In genomic region chr8:84220105-84220504, GRCm38 (mm10) we compare ENCODE assay signal across 21 mouse cellular contexts. TPM values are rescaled to one million over a fixed set of nuclear protein-coding genes. Genes with fewer than 3 reads are reported as not detected.
DNase-seq lines count a peak whose midpoint lies in the region; ATAC-seq and TF ChIP-seq lines count a peak whose summit lies in the region.
"Had no signal": no experiment of that assay in that cellular context is flagged by ENCODE, and none has a peak within 500 bp of the region (broad histone marks: within the 10 kb centered on the region; RNA-seq: fewer than 3 reads in every experiment).

No protein-coding gene starts in this region.

- H3K4me2 ChIP-seq in lung, postnatal 0 days (replicated peaks; ENCODE audit: low read depth, low read length), result no peak overlapping the region
- H3K4me2 ChIP-seq: forebrain, embryonic 12.5 days; hindbrain, embryonic 15.5 days; limb, embryonic 12.5 days; lung, embryonic 15.5 days had no signal

- TF ChIP-seq POLR2A in lung, adult 2 months (IDR thresholded peaks at IDR 0.05; ENCODE audit: borderline replicate concordance, extremely low read depth, low read depth, low read length), result no peak

- no peak for TF ChIP-seq EP300 in lung, postnatal 0 days (IDR thresholded peaks at IDR 0.05)

- no peak overlapping the region for H3K9ac ChIP-seq in lung, postnatal 0 days (replicated peaks; ENCODE audit: low read depth)
- H3K9ac ChIP-seq: forebrain, embryonic 12.5 days; hindbrain, embryonic 15.5 days; limb, embryonic 12.5 days; lung, embryonic 15.5 days had no signal

- peak; percentile 96 for DNase-seq in heart, adult 11 months
- DNase-seq in heart, postnatal 10 days, result no peak
- no peak for DNase-seq in lung, postnatal 0 days (ENCODE audit: low spot score)
- no peak for DNase-seq in lung, adult 2 months
- DNase-seq in adrenal gland, adult 2 months, result no peak
- no peak for DNase-seq in cerebellum, adult 11 months
- DNase-seq in gastrocnemius, postnatal 4 days (ENCODE audit: low spot score in 2 of 2), result no peak
- DNase-seq: adrenal gland, postnatal 25 days; cerebellum, postnatal 14 days; right cerebral cortex, postnatal 25 days; thymus, postnatal 25 days had no signal

- H3K36me3 ChIP-seq in lung, postnatal 0 days (ENCODE audit: insufficient read depth, low read length), result peaks cover 48% of the 10 kb centered on the region

- TF ChIP-seq CTCF in lung, postnatal 0 days (IDR thresholded peaks at IDR 0.05), result no peak
- no peak for TF ChIP-seq CTCF in lung, adult 2 months (IDR thresholded peaks at IDR 0.05; ENCODE audit: insufficient read depth, low read length)

- 73% methylated on average over 7 of the region's 7 CpGs for WGBS in lung, postnatal 0 days
- 55% methylated on average over 7 of the region's 7 CpGs for WGBS in lung, adult 2 months

- intact Hi-C loops in heart, postnatal 10 days (cut with DNase I), result no loop called here

- H3K4me3 ChIP-seq in lung, postnatal 0 days (ENCODE audit: low read depth, low read length), result no peak overlapping the region
- H3K4me3 ChIP-seq in lung, adult 2 months (replicated peaks; ENCODE audit: extremely low read depth, low read depth, low read length), result no peak overlapping the region
- H3K4me3 ChIP-seq: forebrain, embryonic 12.5 days; heart, adult 2 months; hindbrain, embryonic 15.5 days; limb, embryonic 12.5 days; lung, embryonic 15.5 days had no signal

- no peaks in the 10 kb centered on the region for H3K9me3 ChIP-seq in lung, postnatal 0 days (ENCODE audit: low read length)
- H3K9me3 ChIP-seq: forebrain, embryonic 12.5 days; hindbrain, embryonic 15.5 days; limb, embryonic 12.5 days; lung, embryonic 15.5 days had no signal

- H3K27me3 ChIP-seq in lung, postnatal 0 days (replicated peaks; ENCODE audit: insufficient read depth, low read length), result no peaks in the 10 kb centered on the region
- H3K27me3 ChIP-seq: forebrain, embryonic 12.5 days; hindbrain, embryonic 15.5 days; limb, embryonic 12.5 days; lung, embryonic 15.5 days; Patski had no signal

- no peaks in the 10 kb centered on the region for H3K4me1 ChIP-seq in lung, postnatal 0 days (ENCODE audit: insufficient read depth, low read depth, low read length)
- H3K4me1 ChIP-seq in lung, adult 2 months (ENCODE audit: control insufficient read depth, insufficient read depth, low read length), result no peaks in the 10 kb centered on the region
- H3K4me1 ChIP-seq: forebrain, embryonic 12.5 days; hindbrain, embryonic 15.5 days; limb, embryonic 12.5 days; lung, embryonic 15.5 days had no signal

- no peak overlapping the region for H3K27ac ChIP-seq in lung, postnatal 0 days (ENCODE audit: low read length)
- H3K27ac ChIP-seq: forebrain, embryonic 12.5 days; heart, adult 2 months; hindbrain, embryonic 15.5 days; kidney, postnatal 0 days; limb, embryonic 12.5 days; lung, embryonic 15.5 days had no signal

- ATAC-seq in lung, postnatal 0 days, result peak; percentile 18; the same call in 1 of the 2 replicates
- peak; percentile 68 for ATAC-seq in granulocyte monocyte progenitor cell, adult 5-6 weeks (replicated peaks; ENCODE audit: poor library complexity, severe bottlenecking)
- ATAC-seq: activated CD4-positive, CD25-positive, alpha-beta regulatory T cell, adult 4 months; intestine, postnatal 0 days; Patski had no signal

RNA-seq across cellular contexts. Expression of gene Zswim4, which starts 16.8 kb away (rescaled TPM):
- total RNA-seq in heart, postnatal 10 days (2021), result 10 to 100 TPM; 10.5 to 11.3 TPM
- polyA plus RNA-seq in lung, postnatal 0 days (2015; fragmentation: Nextera tagmentation; extraction: Ambion mirVana), result 7.8 and 8.4 TPM in 2 replicates
- 21.2 and 24.0 TPM in 2 replicates for polyA plus RNA-seq in lung, adult 2 months (2012; rRNA removed)
- total RNA-seq in granulocyte monocyte progenitor cell, adult 5-6 weeks (2014; fragmentation: Nextera tagmentation), result 4.6 and 8.1 TPM in 2 replicates
- total RNA-seq in granulocyte monocyte progenitor cell, adult 5-6 weeks (2017), result 4.5 and 4.8 TPM in 2 replicates
- total RNA-seq in adrenal gland, adult 2 months (2021), result 10 to 100 TPM; 31.4 to 55.6 TPM
- 66.3 and 76.1 TPM in 2 replicates for polyA plus RNA-seq in adrenal gland, adult 2 months (2012; rRNA removed)
- 1 to 10 TPM; 9.5 to 9.8 TPM for total RNA-seq in gastrocnemius, postnatal 4 days (2021)

RNA-seq across cellular contexts. Expression of gene D8Ertd738e, which starts 29.4 kb away (rescaled TPM):
- total RNA-seq in heart, postnatal 10 days (2021), result 100 to 1,000 TPM; 222 to 230 TPM
- polyA plus RNA-seq in lung, postnatal 0 days (2015; fragmentation: Nextera tagmentation; extraction: Ambion mirVana), result 302 and 339 TPM in 2 replicates
- 116 and 149 TPM in 2 replicates for polyA plus RNA-seq in lung, adult 2 months (2012; rRNA removed)
- 145 and 151 TPM in 2 replicates for total RNA-seq in granulocyte monocyte progenitor cell, adult 5-6 weeks (2014; fragmentation: Nextera tagmentation)
- total RNA-seq in granulocyte monocyte progenitor cell, adult 5-6 weeks (2017), result 66.2 and 88.3 TPM in 2 replicates
- 100 to 1,000 TPM; 268 to 291 TPM for total RNA-seq in adrenal gland, adult 2 months (2021)
- 58.8 and 67.3 TPM in 2 replicates for polyA plus RNA-seq in adrenal gland, adult 2 months (2012; rRNA removed)
- total RNA-seq in gastrocnemius, postnatal 4 days (2021), result 100 to 1,000 TPM; 197 to 218 TPM

RNA-seq across cellular contexts. Expression of gene Nanos3, which starts 35.1 kb away (rescaled TPM):
- total RNA-seq in heart, postnatal 10 days (2021), result 1 to 10 TPM; 3.6 to 4.1 TPM
- polyA plus RNA-seq in lung, postnatal 0 days (2015; fragmentation: Nextera tagmentation; extraction: Ambion mirVana), result 1.9 and 3.2 TPM in 2 replicates
- 0.18 and 0.54 TPM in 2 replicates for polyA plus RNA-seq in lung, adult 2 months (2012; rRNA removed)
- total RNA-seq in granulocyte monocyte progenitor cell, adult 5-6 weeks (2014; fragmentation: Nextera tagmentation), result 3.5 and 9.6 TPM in 2 replicates
- not detected in 2 replicates for total RNA-seq in granulocyte monocyte progenitor cell, adult 5-6 weeks (2017)
- total RNA-seq in adrenal gland, adult 2 months (2021), result 1 to 10 TPM; 1.1 to 1.3 TPM
- polyA plus RNA-seq in adrenal gland, adult 2 months (2012; rRNA removed), result 0.36 and 1.0 TPM in 2 replicates
- total RNA-seq in gastrocnemius, postnatal 4 days (2021), result 1 to 10 TPM; 2.5 to 3.3 TPM

RNA-seq across cellular contexts. Expression of gene Mri1, which starts 37.0 kb away (rescaled TPM):
- 10 to 100 TPM; 15.5 to 16.0 TPM for total RNA-seq in heart, postnatal 10 days (2021)
- polyA plus RNA-seq in lung, postnatal 0 days (2015; fragmentation: Nextera tagmentation; extraction: Ambion mirVana), result 47.4 and 56.8 TPM in 2 replicates
- 66.2 and 78.8 TPM in 2 replicates for polyA plus RNA-seq in lung, adult 2 months (2012; rRNA removed)
- total RNA-seq in granulocyte monocyte progenitor cell, adult 5-6 weeks (2014; fragmentation: Nextera tagmentation), result 18.6 and 30.7 TPM in 2 replicates
- 14.0 and 26.3 TPM in 2 replicates for total RNA-seq in granulocyte monocyte progenitor cell, adult 5-6 weeks (2017)
- 10 to 100 TPM; 27.9 to 38.1 TPM for total RNA-seq in adrenal gland, adult 2 months (2021)
- polyA plus RNA-seq in adrenal gland, adult 2 months (2012; rRNA removed), result 239 and 243 TPM in 2 replicates
- total RNA-seq in gastrocnemius, postnatal 4 days (2021), result 10 to 100 TPM; 18.8 to 27.0 TPM

RNA-seq across cellular contexts. Expression of gene Ccdc130, which starts 50.1 kb away (rescaled TPM):
- 10 to 100 TPM; 10.0 to 14.3 TPM for total RNA-seq in heart, postnatal 10 days (2021)
- 14.7 and 17.4 TPM in 2 replicates for polyA plus RNA-seq in lung, postnatal 0 days (2015; fragmentation: Nextera tagmentation; extraction: Ambion mirVana)
- polyA plus RNA-seq in lung, adult 2 months (2012; rRNA removed), result 37.6 and 63.7 TPM in 2 replicates
- 9.8 and 20.0 TPM in 2 replicates for total RNA-seq in granulocyte monocyte progenitor cell, adult 5-6 weeks (2014; fragmentation: Nextera tagmentation)
- total RNA-seq in granulocyte monocyte progenitor cell, adult 5-6 weeks (2017), result 10.6 and 10.8 TPM in 2 replicates
- total RNA-seq in adrenal gland, adult 2 months (2021), result 10 to 100 TPM; 19.3 to 25.8 TPM
- 15.9 and 16.5 TPM in 2 replicates for polyA plus RNA-seq in adrenal gland, adult 2 months (2012; rRNA removed)
- total RNA-seq in gastrocnemius, postnatal 4 days (2021), result 10 to 100 TPM; 11.2 to 15.1 TPM
